Mouse (Mus musculus): ENCODE measurements around the gene Zfp595.

Gene Zfp595

GRCm38 (mm10) chr13:67332019-67332724, at the start of gene Zfp595:
TSS of gene Zfp595 (minus strand) at chr13:67332570.
- in situ Hi-C loops (cut with MboI, MseI): no loop called here

GRCm38 (mm10) chr13:67376255-67376654, 43.9 kb upstream of the Zfp595 start:
- in situ Hi-C loops (cut with MboI, MseI): loop anchor here (5.0 to 10.0 kb wide), 3 partner anchors 71 to 1209 kb away; partner anchors contain the start of genes Fastkd3 (in 1 of the 2) and Mtrr (in 1 of the 2)

DNA sequence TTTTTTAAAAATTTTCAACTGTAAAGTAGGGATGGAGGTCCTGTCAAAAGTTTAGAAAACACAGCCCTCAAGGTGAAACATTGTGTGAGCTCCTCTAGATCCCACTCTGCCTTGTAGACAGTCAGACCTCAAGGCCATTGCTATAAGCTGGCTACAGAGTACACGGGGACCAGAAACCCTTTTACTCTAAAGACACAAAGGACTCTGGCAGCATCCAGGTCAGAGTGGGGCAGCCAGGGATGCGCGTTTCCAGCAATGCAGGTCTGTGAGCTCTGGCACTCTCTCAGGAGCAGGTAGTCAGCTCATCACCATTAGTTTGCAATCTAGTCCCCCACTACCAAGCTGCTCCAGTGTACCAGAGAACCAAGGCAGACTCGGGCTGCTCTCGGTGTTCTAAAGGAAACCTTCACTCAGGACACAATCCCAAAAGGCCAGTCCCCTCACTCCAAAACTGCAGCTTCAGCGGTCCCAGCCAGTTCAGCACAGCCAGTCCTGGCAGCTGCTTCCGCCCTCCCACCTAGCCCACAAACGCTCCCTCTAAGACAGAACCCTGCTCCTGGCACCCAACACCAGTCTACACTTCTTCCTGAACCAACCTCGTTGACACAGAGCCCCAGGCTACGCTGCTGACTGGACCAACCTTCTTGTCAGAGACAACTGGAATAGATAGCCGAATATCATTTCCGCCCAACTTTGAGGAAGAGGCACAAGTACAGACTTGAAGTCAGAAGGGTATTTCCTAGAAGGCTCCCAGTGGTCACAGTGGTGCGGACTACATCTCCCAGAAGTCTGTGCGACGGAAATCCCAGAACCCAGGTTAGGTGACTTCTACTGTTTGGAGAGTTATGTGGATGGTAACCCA, 42.9 kb upstream of the Zfp595 start, which contains the start of the genes Gm28041 and Zfp456:
Gene Gm28041 (minus strand): TSS at position 684 of the 862 bp plus-strand sequence.
Gene Zfp456 (minus strand): TSS at position 761 of the 862 bp plus-strand sequence.
- in situ Hi-C loops (cut with MboI, MseI): loop anchor here (5.0 to 10.0 kb wide), 3 partner anchors 72 to 1210 kb away; partner anchors contain the start of genes Fastkd3 (in 1 of the 2) and Mtrr (in 1 of the 2)

DNA sequence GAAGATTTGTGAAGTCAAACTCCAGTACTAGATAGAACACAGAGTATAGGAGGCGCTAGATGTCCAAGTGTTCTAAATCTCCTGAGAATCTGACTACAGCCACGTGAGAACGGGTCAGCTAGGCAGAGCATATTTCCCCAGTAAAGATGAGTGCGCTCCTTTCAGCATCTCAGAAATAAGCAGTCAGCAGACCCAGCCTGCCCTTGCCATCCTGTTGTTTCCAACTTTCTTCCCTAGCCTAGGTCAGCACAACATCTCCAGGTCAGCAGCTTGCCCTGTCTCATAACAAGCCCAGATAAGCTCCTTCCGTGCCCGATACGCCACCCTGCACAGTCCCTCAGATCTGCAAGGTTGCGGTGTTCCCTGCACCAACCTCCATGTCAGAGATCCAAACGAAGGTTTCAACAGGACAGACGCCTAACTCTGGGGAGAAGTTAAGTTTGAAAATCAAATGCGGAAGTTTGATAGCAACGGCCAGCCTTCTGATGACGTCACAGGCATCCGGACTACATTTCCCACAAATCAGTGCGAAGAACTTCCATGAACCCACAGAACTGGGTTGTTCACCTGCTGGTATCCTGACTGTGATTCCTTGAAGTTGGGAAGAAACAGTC, 27.9 kb upstream of the Zfp595 start, which contains the start of the genes Gm28044 and Zfp953:
Gene Gm28044 (minus strand): TSS at position 406 of the 614 bp plus-strand sequence.
Gene Zfp953 (minus strand): TSS at position 475 of the 614 bp plus-strand sequence.
- in situ Hi-C loops (cut with MboI, MseI): no loop called here

DNA sequence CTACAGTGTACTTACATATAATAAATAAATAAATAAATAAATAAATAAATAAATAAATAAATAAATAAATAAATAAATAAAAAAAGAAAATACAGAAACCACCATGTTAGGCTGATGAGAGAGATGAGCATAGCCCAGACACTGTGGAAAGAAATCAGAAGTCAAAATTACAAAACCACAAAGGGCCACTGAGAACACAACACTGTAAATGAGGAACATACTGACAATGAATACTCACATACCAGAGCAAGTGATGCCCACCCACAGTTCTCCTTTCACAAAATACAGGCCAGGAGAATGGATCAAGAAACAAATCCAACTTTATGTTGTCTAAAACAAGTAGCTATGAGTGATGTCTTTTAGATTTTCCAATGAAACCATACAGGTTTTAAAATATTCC, 19.5 kb upstream of the Zfp595 start:
- in situ Hi-C loops (cut with MboI, MseI): no loop called here

DNA sequence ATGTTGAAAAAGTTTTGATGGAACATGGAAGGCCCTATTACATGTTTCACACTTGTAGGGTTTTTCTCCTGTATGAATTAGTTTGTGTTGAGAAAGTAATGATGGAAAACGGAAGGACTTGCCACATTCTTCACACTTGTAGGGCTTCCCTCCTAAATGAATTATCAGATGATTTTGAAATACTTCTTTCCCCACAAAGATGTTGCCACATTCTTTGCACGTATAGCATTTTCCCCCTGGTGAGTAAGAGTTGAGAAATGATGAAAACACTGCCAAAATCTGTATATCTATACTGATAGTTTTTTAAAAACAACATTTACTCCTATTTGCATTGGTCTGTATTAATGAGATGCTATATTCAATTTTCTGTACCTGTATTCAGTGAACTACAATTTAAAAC, 11.1 kb upstream of the Zfp595 start:
- in situ Hi-C loops (cut with MboI, MseI): no loop called here

DNA sequence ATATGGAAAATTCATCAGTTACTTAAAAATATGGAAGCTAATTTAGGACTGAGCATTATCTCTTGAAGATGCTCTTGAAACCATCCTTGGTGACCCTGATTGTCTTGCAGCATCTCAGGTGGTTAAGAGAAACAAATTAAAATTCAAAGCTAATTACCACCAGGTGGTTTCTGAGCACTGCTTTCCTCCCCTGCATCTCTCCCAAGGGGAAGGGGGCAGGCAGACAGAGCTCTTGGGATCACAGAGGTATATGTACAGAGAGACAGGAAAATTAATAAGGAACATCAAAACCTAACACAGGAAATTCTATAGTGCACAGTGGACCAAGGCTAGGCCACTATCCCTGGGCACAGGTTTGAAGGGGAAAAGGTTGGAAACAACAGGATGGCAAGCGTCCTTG, 507 bp upstream of the Zfp595 start:
- in situ Hi-C loops (cut with MboI, MseI): no loop called here

- in situ Hi-C loops (cut with MboI, MseI): loop anchor here in 1 of 2 experiments (5.0 to 10.0 kb wide), 2 partner anchors 39 to 182 kb away; partner anchors contain the start of gene Zfp759
Measured at GRCm38 (mm10) chr13:67306718-67307117, 25.7 kb downstream of the Zfp595 start.

DNA sequence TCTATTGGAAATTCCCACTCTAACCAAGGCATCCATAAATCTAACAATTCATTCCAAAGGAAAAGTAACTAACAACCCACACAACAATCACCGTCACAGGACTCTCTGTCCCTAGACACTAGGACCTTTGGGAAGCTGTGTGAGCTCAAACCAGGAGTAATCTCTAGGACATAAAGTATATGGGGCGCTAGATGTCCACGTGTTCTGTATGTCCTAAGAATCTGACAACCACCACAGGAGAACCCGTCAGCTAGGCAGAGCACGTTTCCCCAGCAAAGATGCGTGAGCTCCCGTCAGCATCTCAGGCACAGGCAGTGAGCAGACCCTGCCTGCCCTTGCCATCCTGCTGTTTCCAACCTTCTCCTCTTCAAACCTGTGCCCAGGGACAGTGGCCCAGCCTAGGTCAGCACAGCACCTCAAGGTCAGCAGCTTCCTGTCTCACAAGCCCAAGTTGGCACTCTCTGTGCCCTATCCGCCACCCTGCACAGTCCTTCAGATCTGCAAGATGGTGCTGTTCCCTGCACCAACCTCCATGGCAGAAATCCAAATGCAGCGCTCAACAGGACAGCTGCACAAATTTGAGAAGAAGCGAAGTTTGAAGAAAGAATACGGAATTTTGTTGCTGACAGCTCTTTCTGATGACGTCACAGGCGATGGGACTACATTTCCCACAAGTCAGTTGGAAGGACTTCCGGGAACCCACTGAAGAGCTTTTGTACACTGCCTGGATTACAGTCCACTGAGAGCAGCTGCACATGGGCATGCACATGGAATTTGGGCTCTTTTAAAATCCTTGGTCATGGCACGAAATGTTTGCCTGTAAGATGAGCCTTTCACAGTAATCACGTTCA, 26.3 kb downstream of the Zfp595 start, which contains the start of gene Zfp457:
Gene Zfp457 (minus strand): TSS at position 664 of the 851 bp plus-strand sequence.
- in situ Hi-C loops (cut with MboI, MseI): loop anchor here in 1 of 2 experiments (5.0 to 10.0 kb wide), 2 partner anchors 39 to 181 kb away; partner anchors contain the start of gene Zfp759

DNA sequence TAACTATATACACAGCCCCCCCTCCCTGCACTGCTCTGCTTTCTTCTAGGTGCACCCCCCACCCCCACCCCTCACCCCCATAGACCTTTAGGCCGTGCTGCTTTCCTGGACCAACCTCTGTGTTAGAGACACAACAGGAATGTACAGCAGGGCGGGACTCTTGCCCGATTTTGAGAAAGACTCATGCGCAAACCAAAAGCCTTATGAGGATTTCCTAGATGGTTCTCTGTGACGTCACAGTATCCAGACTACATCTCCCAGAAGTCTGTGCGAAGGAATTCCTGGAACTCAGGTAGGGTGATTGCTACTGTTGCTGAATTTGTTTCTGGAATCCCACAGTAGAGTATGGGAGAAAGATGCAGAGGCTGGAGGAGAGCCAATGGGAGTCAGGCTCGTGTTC, 54.1 kb downstream of the Zfp595 start, which contains the start of gene Zfp458:
Gene Zfp458 (minus strand): TSS at position 153 of the 400 bp plus-strand sequence.
- in situ Hi-C loops (cut with MboI, MseI): no loop called here

DNA sequence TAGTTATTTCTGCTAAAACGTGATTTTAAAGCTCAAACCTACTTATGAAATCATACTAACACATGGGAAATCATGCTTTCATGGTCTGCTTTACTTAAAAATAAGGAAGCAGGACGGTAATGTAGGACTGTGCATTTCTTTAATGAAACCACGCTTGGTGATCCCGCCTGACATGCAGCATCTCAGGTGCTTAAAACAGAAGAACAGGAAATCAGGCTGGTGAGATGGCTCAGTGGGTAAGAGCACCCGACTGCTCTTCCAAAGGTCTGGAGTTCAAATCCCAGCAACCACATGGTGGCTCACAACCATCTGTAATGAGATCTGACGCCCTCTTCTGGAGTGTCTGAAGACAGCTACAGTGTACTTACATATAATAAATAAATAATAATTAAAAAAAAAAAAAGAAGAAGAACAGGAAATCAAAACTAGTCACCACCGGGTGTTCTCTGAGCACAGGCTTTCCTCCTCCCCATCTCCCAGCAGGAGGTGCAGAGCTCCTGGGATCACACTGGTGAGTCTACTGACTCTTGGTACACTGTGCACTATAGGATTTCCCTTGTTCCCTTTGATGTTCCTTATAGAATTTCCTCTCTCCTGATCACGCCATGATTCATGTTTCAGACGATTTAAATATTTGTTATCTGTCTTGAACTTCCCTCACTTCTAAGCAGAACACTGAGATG, 62.8 kb downstream of the Zfp595 start:
- in situ Hi-C loops (cut with MboI, MseI): loop anchor here in 1 of 2 experiments (5.0 kb wide), 1 partner anchor 38 kb away; the partner anchor contains the start of gene Zfp457

GRCm38 (mm10) chr13:67268568-67269369, 63.6 kb downstream of the Zfp595 start:
- in situ Hi-C loops (cut with MboI, MseI): loop anchor here in 1 of 2 experiments (5.0 kb wide), 1 partner anchor 39 kb away; the partner anchor contains the start of gene Zfp457
